Mouse (Mus musculus) midbrain, embryonic 12.5 days (tissue): ENCODE results near the gene Krt76. TPM values are rescaled to one million over a fixed set of nuclear protein-coding genes. Genes with fewer than 3 reads are reported as not detected.
A peak's percentile ranks its signal among the peaks of the same experiment; 100 is the strongest.

ENCODE experiments used
- ATAC-seq: fragments of 200-750 bp; cut with Nextera tagmentation; 2 replicates; pipeline ENCODE4 v1.8.0; 2017; ENCODE audit warnings: low read depth, moderate TSS enrichment, moderate library complexity; ENCODE audit not compliant: low FRiP score
- H3K27ac ChIP-seq: fragments of 300-500 bp; sonication (generic); replicated peaks from 2 replicates; pipeline ENCODE4 v1.5.1; 2016; ENCODE audit warnings: mild to moderate bottlenecking
- H3K27me3 ChIP-seq: fragments of 300-500 bp; sonication (generic); 2 replicates; pipeline ENCODE4 v1.6.1; 2016; ENCODE audit warnings: mild to moderate bottlenecking
- H3K36me3 ChIP-seq: fragments of 300-500 bp; sonication (generic); 2 replicates; pipeline ENCODE4 v1.6.1; 2016
- H3K4me1 ChIP-seq: fragments of 300-500 bp; sonication (generic); 2 replicates; pipeline ENCODE4 v1.6.1; 2016
- H3K4me2 ChIP-seq: fragments of 300-500 bp; sonication (generic); replicated peaks from 2 replicates; pipeline ENCODE4 v1.6.1; 2016; ENCODE audit warnings: mild to moderate bottlenecking, moderate library complexity
- H3K4me3 ChIP-seq: fragments of 300-500 bp; sonication (generic); 2 replicates; pipeline ENCODE4 v1.5.1; 2016; ENCODE audit warnings: mild to moderate bottlenecking
- H3K9ac ChIP-seq: fragments of 300-500 bp; sonication (generic); replicated peaks from 2 replicates; pipeline ENCODE4 v1.6.1; 2016; ENCODE audit warnings: mild to moderate bottlenecking, moderate library complexity
- H3K9me3 ChIP-seq: fragments of 300-500 bp; sonication (generic); 2 replicates; pipeline ENCODE4 v1.6.1; 2016; ENCODE audit warnings: mild to moderate bottlenecking
- WGBS: fragments of 180-500 bp; shearing (Covaris S2); methylation state at CpG from one replicate; pipeline ENCODE4 v1.1.7; 2016; 5-methylcytosine and 5-hydroxymethylcytosine counted together
- polyA plus RNA-seq: library from polyadenylated mRNA; unstranded; fragments of >200 nt; fragmentation: Nextera tagmentation; extraction: Ambion mirVana; gene quantifications from 2 replicates; pipeline ENCODE4 v1.2.1, GENCODE M21; 2016

The Krt76 gene
- polyA plus RNA-seq: not detected in 2 replicates

DNA sequence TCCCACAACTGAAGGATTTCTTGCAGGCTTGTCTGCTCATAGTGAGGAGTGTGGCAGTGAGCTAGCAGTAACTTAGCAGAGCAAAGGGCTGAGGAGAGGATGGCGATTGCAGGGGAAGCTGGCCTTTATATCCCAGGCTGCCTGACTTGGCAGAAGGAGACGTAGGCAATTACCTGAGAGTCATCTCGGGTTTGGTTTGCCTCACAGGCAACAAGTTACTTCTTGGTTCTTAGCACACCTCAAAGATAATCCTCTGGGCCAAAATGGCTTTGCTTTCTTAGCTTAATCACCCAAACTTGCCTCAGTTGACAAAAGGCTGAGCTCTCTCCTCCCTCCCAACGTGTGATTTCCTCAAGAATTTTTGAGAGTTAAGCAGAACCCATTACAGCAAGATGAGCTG, at the start of gene Krt76:
Krt76 (minus strand) TSS at position 101 of the 400 bp plus-strand sequence.
- no peak for ATAC-seq
- 51% methylated on average over 4 of the region's 4 CpGs for WGBS
- H3K27ac ChIP-seq: no peak within 1 kb of the TSS
- no peak within 1 kb of the TSS for H3K4me2 ChIP-seq
- H3K36me3 ChIP-seq: no peaks in the 10 kb centered on the region
- H3K4me1 ChIP-seq: no peaks in the 10 kb centered on the region
- no peaks in the 10 kb centered on the region for H3K9me3 ChIP-seq
- no peak within 1 kb of the TSS for H3K4me3 ChIP-seq
- H3K9ac ChIP-seq: no peak within 1 kb of the TSS
- H3K27me3 ChIP-seq: no peaks in the 10 kb centered on the region

DNA sequence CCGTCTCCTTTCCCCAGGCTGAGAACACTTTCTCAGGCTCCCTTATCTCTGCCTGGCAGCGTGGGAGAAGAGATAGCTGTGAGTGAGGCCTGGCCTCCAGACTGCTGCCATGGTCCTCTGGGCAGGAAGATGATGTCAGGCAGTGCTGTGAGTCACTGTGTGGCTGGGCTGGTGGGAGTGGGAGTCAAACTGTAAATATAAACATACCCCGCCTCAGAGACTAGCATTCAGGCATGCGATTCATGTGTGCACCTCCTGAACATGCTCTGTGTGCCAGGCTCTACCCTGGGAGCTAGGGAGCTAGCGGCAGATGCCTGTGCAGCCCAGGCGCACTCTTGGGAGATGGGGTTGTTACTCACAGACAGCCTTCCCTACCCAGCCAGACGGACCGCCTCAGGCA, 49.2 kb upstream of the Krt76 start:
- no peak for ATAC-seq
- Histone ChIP-seq H3K27me3 (no peaks in the 10 kb centered on the region), H3K4me3 (no peak overlapping the region), H3K9ac (no peak overlapping the region), H3K4me2 (no peak overlapping the region), H3K36me3 (no peaks in the 10 kb centered on the region), H3K4me1 (no peaks in the 10 kb centered on the region), H3K27ac (no peak overlapping the region), H3K9me3 (no peaks in the 10 kb centered on the region)
- WGBS: 77% methylated on average over 8 of the region's 8 CpGs

DNA sequence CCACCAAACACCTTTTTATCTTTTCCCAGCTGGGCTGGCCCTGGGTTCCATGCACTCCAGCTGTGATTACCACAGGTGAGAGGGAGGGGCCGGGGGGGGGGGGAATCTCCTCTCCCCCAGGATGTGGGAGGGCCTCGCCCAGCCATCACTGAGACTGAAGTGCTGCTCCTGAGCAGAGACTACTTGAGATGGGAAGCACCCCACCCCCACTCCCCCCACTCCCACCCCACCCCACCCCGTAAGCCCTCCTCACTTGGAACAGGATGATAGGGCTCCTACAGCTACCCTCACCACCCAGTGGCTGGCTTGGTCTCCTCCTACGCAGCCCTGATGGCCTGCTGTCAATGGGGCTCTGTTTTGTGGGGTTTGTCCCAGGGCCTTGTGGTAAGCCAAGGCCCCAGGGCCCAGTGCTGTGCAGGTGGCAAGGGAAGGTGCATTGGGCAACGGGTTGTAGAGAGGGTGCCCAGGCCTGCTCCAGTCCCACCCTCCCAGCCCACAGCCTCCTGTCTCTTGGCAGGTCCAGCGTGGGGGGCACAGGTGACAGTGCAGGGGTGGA, 47.6 kb upstream of the Krt76 start, which contains the start of gene Krt79:
Krt79 (minus strand) TSS at position 51 of the 556 bp plus-strand sequence.
- Histone ChIP-seq H3K27ac (no peak within 1 kb of the TSS), H3K36me3 (no peaks in the 10 kb centered on the region), H3K4me2 (no peak within 1 kb of the TSS), H3K4me1 (no peaks in the 10 kb centered on the region), H3K9ac (no peak within 1 kb of the TSS), H3K4me3 (no peak within 1 kb of the TSS), H3K27me3 (no peaks in the 10 kb centered on the region), H3K9me3 (no peaks in the 10 kb centered on the region)
- no peak for ATAC-seq
- WGBS: 55% methylated on average over 4 of the region's 6 CpGs

DNA sequence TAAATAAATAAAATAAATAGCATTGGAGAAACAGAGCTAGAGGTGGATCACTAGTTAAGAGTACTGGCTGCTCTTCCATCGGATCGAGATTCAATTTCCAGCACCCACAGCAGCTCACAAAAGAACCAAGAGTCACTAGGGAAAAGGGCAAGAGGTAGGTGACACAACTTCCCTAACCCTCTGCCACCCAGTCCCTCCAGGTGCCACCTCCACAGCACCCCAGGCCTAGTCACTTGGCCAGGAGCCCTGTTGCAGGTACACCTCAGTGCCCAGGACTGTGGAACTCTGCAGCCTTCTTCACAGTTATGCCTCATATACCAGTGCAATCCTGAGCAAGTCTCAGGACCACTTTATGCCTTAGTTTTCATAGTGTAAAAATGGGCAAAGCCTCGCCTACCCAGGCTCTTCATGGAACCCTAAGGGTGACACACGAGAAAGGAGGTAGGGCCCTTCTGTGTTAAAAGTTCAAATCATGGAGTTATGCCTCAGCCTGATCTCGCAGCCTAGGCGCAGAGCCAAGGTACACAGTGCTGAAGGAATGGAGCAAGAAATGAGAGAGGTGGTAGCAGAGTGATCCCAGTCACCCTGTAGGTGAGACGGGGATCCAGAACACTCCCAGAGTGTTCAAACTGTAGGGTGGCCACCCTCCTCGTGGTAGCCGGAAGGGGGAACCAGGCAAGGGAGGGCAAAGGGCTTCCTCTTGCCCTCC, 46.0 kb upstream of the Krt76 start:
- H3K9me3 ChIP-seq: no peaks in the 10 kb centered on the region
- no peak overlapping the region for H3K9ac ChIP-seq
- no peaks in the 10 kb centered on the region for H3K36me3 ChIP-seq
- no peak for ATAC-seq
- no peak overlapping the region for H3K4me2 ChIP-seq
- no peak overlapping the region for H3K27ac ChIP-seq
- H3K27me3 ChIP-seq: no peaks in the 10 kb centered on the region
- no peak overlapping the region for H3K4me3 ChIP-seq
- 86% methylated on average over 9 of the region's 9 CpGs for WGBS
- no peaks in the 10 kb centered on the region for H3K4me1 ChIP-seq

DNA sequence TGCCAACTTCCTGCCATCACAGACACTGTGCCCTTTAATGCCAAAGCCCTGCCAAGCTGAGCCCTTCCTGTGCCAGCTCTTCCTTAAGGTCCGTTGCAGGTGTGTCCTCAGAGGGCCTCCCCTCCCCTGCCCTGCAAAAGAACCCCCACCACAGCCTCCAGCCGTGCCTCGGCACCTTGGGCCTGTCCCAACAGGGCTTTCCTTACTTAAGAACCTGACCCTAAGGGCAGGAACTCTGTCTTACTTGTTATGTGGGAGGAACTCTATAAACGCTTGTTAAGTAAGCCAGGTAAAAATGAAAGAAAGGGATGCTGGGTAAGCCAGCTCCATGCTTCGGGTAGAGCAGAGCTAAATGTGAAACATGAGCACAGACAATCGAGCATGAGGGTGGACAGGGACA, 40.3 kb upstream of the Krt76 start:
- ATAC-seq: no peak
- Histone ChIP-seq H3K27ac (no peak overlapping the region), H3K4me2 (no peak overlapping the region), H3K9ac (no peak overlapping the region), H3K36me3 (no peaks in the 10 kb centered on the region), H3K4me3 (no peak overlapping the region), H3K9me3 (no peaks in the 10 kb centered on the region), H3K27me3 (peaks cover 27% of the 10 kb centered on the region), H3K4me1 (peaks cover 12% of the 10 kb centered on the region)
- 80% methylated on average over 6 of the region's 6 CpGs for WGBS

DNA sequence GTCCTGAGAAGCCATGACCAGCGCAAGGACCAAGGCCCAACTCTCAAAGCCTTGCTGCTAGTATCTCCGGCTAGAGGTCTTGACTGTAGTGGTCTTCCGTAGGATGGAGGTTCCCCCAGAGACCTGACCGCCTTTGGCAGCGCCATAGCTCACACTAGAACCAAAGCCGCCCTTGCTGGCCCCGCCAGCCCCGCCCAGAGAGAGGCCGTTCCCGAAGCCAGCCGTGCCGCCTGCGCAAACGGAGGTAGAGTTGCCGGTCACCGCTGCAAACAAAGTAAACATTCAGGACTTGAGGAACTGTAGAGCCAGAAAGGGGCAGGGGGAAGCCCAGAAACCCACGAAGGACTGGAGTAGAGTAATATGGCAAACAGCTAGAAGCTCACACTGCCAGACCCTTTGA, 36.9 kb upstream of the Krt76 start:
- no peak for ATAC-seq
- Histone ChIP-seq H3K9me3 (no peaks in the 10 kb centered on the region), H3K4me1 (peaks cover 12% of the 10 kb centered on the region), H3K36me3 (no peaks in the 10 kb centered on the region), H3K9ac (no peak overlapping the region), H3K4me3 (peak overlapping the region; percentile 25), H3K27ac (no peak overlapping the region), H3K27me3 (peaks cover 27% of the 10 kb centered on the region), H3K4me2 (peak overlapping the region; percentile 51)
- WGBS: 4% methylated on average over 17 of the region's 17 CpGs

DNA sequence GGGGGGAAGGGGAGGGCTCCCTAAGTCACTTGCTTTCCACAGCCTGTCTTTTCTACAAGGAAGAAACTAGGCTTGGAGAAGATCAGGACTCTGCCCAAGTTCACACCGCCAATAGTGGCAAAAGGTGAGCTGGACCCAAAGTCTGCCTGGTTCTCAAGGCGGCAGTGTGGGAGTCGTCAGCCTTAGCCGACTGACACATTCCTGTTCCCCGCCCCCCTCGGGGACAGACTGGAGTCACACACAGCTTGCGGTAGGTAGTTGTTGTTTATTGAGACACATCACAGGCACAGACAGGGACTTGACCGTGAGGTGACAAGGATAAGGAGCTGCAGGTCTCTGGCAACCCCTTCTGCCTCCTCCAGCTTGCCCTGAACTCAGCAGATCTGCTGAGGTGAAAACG, 36.4 kb upstream of the Krt76 start:
- H3K4me1 ChIP-seq: peaks cover 12% of the 10 kb centered on the region
- H3K27me3 ChIP-seq: peaks cover 27% of the 10 kb centered on the region
- WGBS: 20% methylated on average over 9 of the region's 9 CpGs
- no peaks in the 10 kb centered on the region for H3K36me3 ChIP-seq
- H3K4me3 ChIP-seq: no peak overlapping the region
- no peak for ATAC-seq
- no peak overlapping the region for H3K27ac ChIP-seq
- H3K9ac ChIP-seq: no peak overlapping the region
- 0 out of 2 replicates have a peak overlapping the region, but pooled peaks have one; percentile 51 for H3K4me2 ChIP-seq
- H3K9me3 ChIP-seq: no peaks in the 10 kb centered on the region

DNA sequence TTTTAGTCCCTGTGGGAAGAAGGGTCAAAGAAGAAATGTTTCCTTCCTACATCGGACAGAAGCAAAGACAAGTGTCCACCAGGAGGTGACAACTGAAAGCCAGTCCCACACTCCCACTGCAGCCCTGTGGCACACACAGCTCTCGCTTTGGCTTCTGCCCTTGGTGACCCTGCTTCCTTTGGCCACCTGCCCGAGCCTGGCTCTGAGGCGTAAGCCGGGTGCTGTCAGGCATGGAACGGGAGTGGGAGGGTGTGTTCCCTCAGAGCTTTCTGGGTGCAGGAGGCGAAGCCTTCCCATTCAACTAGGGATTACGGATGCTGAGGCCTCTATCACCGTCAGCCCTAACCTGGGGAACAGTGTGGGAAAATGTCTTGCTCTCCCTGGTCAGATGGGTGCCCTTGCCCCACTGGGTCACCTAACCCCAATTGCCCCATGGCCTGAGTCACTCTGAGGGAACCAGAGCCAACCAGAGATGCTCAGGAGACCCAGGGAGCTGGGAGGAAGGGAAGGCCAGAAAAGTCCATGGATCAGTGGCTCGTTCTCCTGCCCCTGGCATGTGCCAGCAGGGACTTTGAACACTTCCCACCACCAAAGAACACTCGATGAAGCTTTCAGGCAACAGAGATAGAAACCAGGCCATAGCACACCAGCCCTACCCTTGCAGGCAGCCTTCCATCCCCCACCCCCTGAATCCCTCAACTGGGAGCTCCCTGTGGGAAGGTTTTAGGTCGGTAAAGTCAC, 34.8 kb upstream of the Krt76 start:
- no peak for ATAC-seq

DNA sequence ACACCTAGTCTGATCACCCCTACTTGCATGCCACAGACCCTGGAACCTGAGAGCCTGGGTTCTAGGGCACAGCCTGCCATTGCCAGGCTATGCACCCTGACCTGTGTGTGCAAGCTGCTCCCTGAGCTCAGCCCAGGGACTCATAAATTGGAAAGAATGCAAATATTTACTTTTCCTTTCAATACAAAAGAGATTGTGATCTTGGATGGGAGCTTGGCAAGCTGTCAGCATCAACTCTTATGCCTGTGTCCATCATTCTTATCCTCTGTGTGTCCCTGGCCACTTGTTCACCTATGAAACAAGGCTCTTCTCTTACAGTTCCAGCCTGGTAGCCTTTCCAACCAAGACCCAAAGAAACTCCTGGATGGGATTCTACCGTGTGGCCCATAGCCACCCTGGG, 32.3 kb upstream of the Krt76 start:
- no peak overlapping the region for H3K27ac ChIP-seq
- peaks cover 11% of the 10 kb centered on the region for H3K27me3 ChIP-seq
- H3K4me1 ChIP-seq: peaks cover 10% of the 10 kb centered on the region
- H3K4me3 ChIP-seq: no peak overlapping the region
- H3K36me3 ChIP-seq: no peaks in the 10 kb centered on the region
- no peak for ATAC-seq
- H3K4me2 ChIP-seq: no peak overlapping the region
- H3K9ac ChIP-seq: no peak overlapping the region
- H3K9me3 ChIP-seq: no peaks in the 10 kb centered on the region
- WGBS: 86% methylated on average over 1 of the region's 1 CpGs

More for the DNA sequence above, 34.8 kb upstream of the Krt76 start:
- 63% methylated on average over 12 of the region's 12 CpGs for WGBS
- Histone ChIP-seq H3K9ac (no peak overlapping the region), H3K4me3 (no peak overlapping the region), H3K4me1 (peaks cover 12% of the 10 kb centered on the region), H3K9me3 (no peaks in the 10 kb centered on the region), H3K36me3 (no peaks in the 10 kb centered on the region), H3K27ac (no peak overlapping the region), H3K27me3 (peaks cover 27% of the 10 kb centered on the region), H3K4me2 (no peak overlapping the region)

DNA sequence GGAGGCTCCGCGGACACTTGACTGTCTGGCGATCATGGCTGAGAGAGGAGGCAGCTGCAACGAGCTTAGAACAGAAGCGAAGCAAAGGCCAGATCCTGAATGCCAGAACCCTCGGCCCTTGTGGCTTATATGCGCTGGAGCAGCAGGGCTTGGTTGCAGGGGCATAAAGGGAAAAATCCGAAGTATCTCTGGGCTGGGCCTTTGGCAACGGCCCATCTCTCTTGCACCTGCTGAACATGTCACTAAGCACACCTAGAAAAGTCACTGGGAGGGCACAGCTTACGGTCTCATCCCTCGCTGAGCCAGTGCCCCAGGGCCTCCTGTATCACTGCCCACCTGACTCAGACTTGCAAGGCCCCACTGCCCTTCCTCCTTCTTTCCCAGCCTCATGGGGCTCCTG, 31.9 kb upstream of the Krt76 start, which contains the start of gene Krt4:
Krt4 (minus strand) TSS at position 101 of the 400 bp plus-strand sequence.
- WGBS: 74% methylated on average over 11 of the region's 11 CpGs
- H3K36me3 ChIP-seq: no peaks in the 10 kb centered on the region
- no peak within 1 kb of the TSS for H3K4me2 ChIP-seq
- peaks cover 7% of the 10 kb centered on the region for H3K27me3 ChIP-seq
- no peak within 1 kb of the TSS for H3K4me3 ChIP-seq
- ATAC-seq: no peak
- H3K4me1 ChIP-seq: peaks cover 6% of the 10 kb centered on the region
- no peak within 1 kb of the TSS for H3K9ac ChIP-seq
- H3K27ac ChIP-seq: no peak within 1 kb of the TSS
- H3K9me3 ChIP-seq: no peaks in the 10 kb centered on the region

DNA sequence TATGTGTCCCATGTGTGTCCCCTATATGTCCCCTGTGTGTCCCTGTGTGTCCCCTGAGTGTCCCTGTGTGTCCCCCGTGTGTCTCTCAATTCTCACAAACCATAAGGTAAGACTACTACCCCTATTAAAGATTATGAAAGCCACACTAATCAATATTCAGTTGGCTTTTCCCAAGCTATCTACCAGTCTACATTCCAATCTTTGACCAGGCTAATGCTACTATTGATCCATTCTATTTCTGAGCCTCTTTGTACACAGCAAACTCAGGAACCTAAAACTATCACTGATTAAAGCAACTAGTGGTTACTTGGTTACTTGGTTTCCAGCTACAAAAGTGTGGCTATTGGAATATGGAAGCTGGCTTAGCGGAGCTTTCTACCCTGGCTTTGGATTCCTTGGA, 29.6 kb upstream of the Krt76 start:
- no peak for ATAC-seq
- Histone ChIP-seq H3K36me3 (no peaks in the 10 kb centered on the region), H3K27me3 (no peaks in the 10 kb centered on the region), H3K4me3 (no peak overlapping the region), H3K4me2 (no peak overlapping the region), H3K9me3 (no peaks in the 10 kb centered on the region), H3K27ac (no peak overlapping the region), H3K4me1 (no peaks in the 10 kb centered on the region), H3K9ac (no peak overlapping the region)
- WGBS: 83% methylated on average over 2 of the region's 2 CpGs

DNA sequence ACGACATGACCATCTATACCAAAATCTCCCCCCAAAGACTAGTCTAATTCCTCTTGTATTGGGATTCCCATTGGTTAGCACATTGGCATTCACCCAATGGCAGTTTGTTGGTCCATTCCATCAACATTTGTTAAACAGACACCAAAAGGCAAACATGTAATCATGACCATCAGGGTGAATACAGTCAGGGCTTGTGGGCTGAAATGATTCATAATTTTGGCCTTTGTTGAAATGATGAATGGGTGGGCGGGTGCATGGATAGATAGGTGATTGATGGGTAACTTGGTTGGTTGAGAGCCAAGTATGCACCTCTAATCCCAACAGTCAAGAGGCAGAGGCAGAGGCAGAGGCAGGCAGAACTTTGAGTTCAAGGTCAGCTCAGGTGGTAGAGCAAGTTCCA, 23.4 kb upstream of the Krt76 start:
- 78% methylated on average over 2 of the region's 2 CpGs for WGBS
- H3K4me1 ChIP-seq: no peaks in the 10 kb centered on the region
- no peak overlapping the region for H3K4me3 ChIP-seq
- no peaks in the 10 kb centered on the region for H3K36me3 ChIP-seq
- H3K27me3 ChIP-seq: no peaks in the 10 kb centered on the region
- no peak for ATAC-seq
- H3K9me3 ChIP-seq: no peaks in the 10 kb centered on the region
- no peak overlapping the region for H3K4me2 ChIP-seq
- H3K9ac ChIP-seq: no peak overlapping the region
- no peak overlapping the region for H3K27ac ChIP-seq
